Mouse (Mus musculus): ENCODE data around the gene Ajm1.

DNA sequence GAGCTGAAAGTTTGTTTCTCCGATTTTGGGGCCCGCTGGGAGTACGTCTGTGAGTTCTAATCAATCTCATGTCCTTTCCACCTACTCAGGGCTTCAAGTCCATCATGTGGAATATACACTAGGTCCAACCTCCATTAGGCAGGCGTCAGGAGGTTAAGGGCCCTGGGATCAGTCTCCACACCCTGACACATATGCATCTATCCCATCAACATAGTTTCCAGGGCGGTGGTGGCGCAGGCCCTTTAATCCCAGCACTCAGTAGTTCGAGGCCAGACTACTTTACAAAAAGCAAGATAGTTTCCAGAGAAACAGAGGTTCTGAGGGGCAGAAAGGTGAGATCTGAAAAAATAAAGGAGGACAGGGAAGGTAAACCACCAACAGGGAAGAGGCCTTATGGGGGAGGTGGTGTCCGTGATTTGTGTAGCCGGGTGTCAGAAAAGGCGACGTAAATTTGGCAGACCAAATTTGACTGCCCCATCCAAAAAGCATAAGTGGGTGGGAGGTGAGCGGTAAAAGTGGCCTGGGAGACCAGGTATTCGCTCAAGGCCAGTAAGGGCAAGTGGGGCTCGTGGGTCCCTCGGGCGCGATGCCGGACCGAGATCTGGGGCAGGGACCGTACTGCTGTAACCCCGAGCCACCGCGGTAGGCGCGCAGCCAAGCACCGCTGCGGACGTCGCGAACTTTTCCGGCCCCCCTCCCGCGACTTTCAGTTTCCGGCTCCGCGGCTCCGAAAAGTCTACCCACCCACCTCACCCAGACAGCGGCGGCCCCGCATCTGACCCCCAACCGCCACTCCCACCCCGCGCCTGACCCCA is 35.4 kb downstream of the Ajm1 start:
- TF ChIP-seq POLR2A (IDR thresholded peaks at IDR 0.05; ENCODE audit: low read depth, low read length) (no peak), CTCF (IDR thresholded peaks at IDR 0.05; ENCODE audit: extremely low read depth, insufficient read length, insufficient replicate concordance, low read depth, low read length) (no peak)

All from small intestine, adult 2 months (tissue).